Mouse (Mus musculus) neural tube, embryonic 11.5 days (tissue): ENCODE results near the gene Dync1li2. TPM values are rescaled to one million over a fixed set of nuclear protein-coding genes. Genes with fewer than 3 reads are reported as not detected.
A peak's percentile ranks its signal among the peaks of the same experiment; 100 is the strongest.

Source experiments
- ATAC-seq: fragments of 200-750 bp; cut with Nextera tagmentation; 2 replicates; pipeline ENCODE4 v1.8.0; 2017; ENCODE audit warnings: moderate number of reproducible peaks, mild to moderate bottlenecking, moderate TSS enrichment, moderate library complexity; ENCODE audit not compliant: insufficient read depth, low FRiP score, low TSS enrichment
- DNase-seq: peaks from one replicate; pipeline ENCODE4 v3.0.0-alpha.2; 2015; ENCODE audit warnings: low spot score
- H3K27ac ChIP-seq: fragments of 300-500 bp; sonication (generic); 2 replicates; pipeline ENCODE4 v1.5.1; 2014; ENCODE audit warnings: low read depth, mild to moderate bottlenecking, low read length
- H3K27me3 ChIP-seq: fragments of 300-500 bp; sonication (generic); 2 replicates; pipeline ENCODE4 v1.6.1; 2014; ENCODE audit warnings: mild to moderate bottlenecking, low read length, mixed read lengths; ENCODE audit not compliant: control insufficient read depth, insufficient read depth
- H3K36me3 ChIP-seq: fragments of 300-500 bp; sonication (generic); 2 replicates; pipeline ENCODE4 v1.6.1; 2014; ENCODE audit warnings: mild to moderate bottlenecking, low read length, moderate library complexity, mixed read lengths; ENCODE audit not compliant: control insufficient read depth, insufficient read depth
- H3K4me1 ChIP-seq: fragments of 300-500 bp; sonication (generic); 2 replicates; pipeline ENCODE4 v1.6.1; 2014; ENCODE audit warnings: low read length, mixed read lengths; ENCODE audit not compliant: control insufficient read depth, insufficient read depth
- H3K4me2 ChIP-seq: fragments of 300-500 bp; sonication (generic); 2 replicates; pipeline ENCODE4 v1.6.1; 2014; ENCODE audit warnings: low read depth, mild to moderate bottlenecking, moderate library complexity
- H3K4me3 ChIP-seq: fragments of 300-500 bp; sonication (generic); 2 replicates; pipeline ENCODE4 v1.5.1; 2014; ENCODE audit warnings: low read depth, low read length
- H3K9ac ChIP-seq: fragments of 300-500 bp; sonication (generic); 2 replicates; pipeline ENCODE4 v1.6.1; 2014; ENCODE audit warnings: mild to moderate bottlenecking, low read length
- H3K9me3 ChIP-seq: fragments of 300-500 bp; sonication (generic); 2 replicates; pipeline ENCODE4 v1.6.1; 2016; ENCODE audit warnings: low read length; ENCODE audit not compliant: control insufficient read depth
- WGBS: fragments of 180-500 bp; shearing (Covaris S2); extraction: QIAGEN DNeasy Blood & Tissue Kit; methylation state at CpG from one replicate; pipeline ENCODE4 v1.1.7; 2014; 5-methylcytosine and 5-hydroxymethylcytosine counted together
- polyA plus RNA-seq: library from polyadenylated mRNA; unstranded; fragments of >200 nt; fragmentation: Nextera tagmentation; extraction: Ambion mirVana; gene quantifications from 2 replicates; pipeline ENCODE4 v1.2.1, GENCODE M21; 2014

The Dync1li2 gene
- polyA plus RNA-seq, 1 experiment from 2014 or later = 82.2 TPM

DNA sequence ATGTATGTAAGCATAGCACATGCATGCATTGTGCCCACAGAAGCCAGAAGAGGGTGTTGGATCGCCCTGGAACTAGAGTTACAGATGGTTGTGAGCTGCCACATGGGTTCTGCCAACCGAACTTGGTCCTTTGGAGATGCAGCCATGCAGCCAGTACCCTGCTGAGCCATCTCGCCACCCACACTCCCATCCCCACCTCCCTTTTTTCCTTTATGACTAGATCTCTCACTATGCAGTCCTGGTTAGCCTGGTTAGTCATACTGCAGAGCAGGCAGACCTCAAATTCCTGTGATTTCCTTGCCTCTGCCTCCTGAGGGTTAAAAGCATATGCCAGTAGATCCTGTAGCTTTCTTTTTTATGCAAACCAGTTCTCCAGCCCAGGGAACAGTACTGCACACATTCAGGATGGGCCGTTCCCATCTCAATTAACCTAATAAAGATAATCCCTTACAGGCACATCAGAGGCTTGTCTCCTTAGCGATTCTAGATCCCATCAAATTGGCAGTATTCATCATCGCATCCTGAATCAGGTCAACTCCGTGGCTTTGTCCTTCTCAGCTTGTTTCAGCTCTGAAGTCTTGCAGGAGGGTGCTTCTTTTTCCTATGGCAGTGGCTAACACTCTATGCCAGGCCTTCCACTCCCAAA, 32.1 kb downstream of the Dync1li2 start:
- Histone ChIP-seq H3K9me3 (no peaks in the 10 kb centered on the region), H3K27ac (no peak overlapping the region), H3K9ac (no peak overlapping the region), H3K4me1 (no peaks in the 10 kb centered on the region), H3K4me2 (no peak overlapping the region), H3K4me3 (no peak overlapping the region), H3K36me3 (no peaks in the 10 kb centered on the region), H3K27me3 (no peaks in the 10 kb centered on the region)
- WGBS = 55% methylated on average over 7 of the region's 7 CpGs
- DNase-seq (no peak), ATAC-seq (no peak)

DNA sequence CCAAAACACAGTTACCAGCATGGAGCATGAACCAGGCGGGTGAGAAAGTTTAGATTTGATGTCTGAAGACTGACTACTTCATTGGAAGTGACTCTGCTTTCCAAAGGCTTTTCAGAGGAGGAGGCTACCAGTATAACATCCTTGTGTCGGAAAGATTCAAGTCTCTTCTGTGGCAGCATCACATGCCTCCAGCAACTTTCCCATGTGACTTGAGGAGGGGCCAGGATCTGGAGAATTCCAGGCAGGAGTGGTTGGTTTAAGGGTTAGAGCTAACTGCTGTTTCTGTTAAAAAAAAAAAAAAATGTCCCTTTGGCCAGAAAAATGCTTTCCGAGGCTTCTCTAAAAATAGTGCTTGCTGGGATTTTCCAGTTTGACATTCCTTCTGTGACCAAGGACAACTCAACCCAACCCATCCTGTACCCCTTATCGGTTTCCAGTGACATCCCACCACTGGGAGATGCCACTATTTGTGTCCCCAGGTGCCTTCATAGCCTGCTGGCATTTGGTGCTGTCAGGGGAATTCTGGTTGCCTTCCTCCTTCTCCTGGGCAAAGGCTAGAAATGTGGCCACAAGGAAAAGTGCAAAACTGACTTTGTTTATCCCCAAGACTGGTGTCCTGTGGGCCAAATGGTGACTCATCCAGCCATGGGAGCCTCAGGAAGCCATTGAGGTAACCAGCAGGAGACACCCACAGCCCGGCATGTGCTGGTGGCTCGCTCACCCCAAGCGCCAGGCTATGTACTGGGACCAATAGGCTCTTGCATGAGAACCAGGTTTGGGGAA, 34.3 kb downstream of the Dync1li2 start:
- no peak for DNase-seq

DNA sequence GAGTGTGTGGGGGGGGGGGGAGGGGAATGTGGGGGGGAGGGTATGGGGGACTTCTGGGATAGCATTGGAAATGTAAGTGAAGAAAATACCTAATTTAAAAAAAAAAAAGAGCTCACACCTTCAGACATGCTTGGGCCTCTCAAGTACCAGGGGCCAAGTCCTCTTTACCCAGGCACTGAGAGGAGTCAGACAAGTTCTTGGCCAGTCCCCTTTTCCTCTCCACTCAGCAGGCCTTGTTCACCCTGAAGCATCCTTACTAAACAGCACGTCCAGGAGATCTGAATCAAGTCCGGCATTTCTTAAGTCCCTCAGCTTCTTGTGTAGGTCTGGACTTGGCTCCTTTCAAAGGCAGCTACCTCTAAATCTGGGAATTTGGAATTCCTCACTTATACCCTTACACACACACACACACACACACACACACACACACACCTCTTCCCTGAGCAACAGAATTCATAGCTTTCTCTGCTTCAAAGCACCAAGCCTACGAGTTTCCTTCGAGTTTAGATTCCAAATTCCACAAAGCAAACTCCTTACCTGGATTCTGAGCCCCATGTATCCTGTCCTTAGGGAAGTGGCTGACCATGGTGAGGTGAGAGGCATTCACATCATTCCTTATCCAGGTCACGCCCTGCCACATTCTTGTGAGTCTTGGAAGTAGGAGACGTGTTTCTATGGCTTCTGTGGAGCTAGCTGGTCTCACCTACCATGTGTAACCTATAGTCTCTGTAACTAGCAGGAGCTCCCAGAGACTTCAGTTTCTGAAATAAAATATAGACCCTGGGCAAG, 36.3 kb downstream of the Dync1li2 start:
- H3K9me3 ChIP-seq = no peaks in the 10 kb centered on the region
- H3K36me3 ChIP-seq = no peaks in the 10 kb centered on the region
- no peak overlapping the region for H3K4me3 ChIP-seq
- no peak overlapping the region for H3K4me2 ChIP-seq
- 85% methylated on average over 6 of the region's 6 CpGs for WGBS
- no peak overlapping the region for H3K9ac ChIP-seq
- ATAC-seq (no peak), DNase-seq (no peak)
- no peaks in the 10 kb centered on the region for H3K27me3 ChIP-seq
- H3K4me1 ChIP-seq = no peaks in the 10 kb centered on the region
- H3K27ac ChIP-seq = no peak overlapping the region

More for the DNA sequence above, 34.3 kb downstream of the Dync1li2 start:
- no peak overlapping the region for H3K27ac ChIP-seq
- WGBS = 85% methylated on average over 7 of the region's 7 CpGs
- no peaks in the 10 kb centered on the region for H3K27me3 ChIP-seq
- H3K9me3 ChIP-seq = no peaks in the 10 kb centered on the region
- no peak overlapping the region for H3K4me2 ChIP-seq
- H3K4me3 ChIP-seq = no peak overlapping the region
- no peaks in the 10 kb centered on the region for H3K4me1 ChIP-seq
- no peaks in the 10 kb centered on the region for H3K36me3 ChIP-seq
- H3K9ac ChIP-seq = no peak overlapping the region
- no peak for ATAC-seq

DNA sequence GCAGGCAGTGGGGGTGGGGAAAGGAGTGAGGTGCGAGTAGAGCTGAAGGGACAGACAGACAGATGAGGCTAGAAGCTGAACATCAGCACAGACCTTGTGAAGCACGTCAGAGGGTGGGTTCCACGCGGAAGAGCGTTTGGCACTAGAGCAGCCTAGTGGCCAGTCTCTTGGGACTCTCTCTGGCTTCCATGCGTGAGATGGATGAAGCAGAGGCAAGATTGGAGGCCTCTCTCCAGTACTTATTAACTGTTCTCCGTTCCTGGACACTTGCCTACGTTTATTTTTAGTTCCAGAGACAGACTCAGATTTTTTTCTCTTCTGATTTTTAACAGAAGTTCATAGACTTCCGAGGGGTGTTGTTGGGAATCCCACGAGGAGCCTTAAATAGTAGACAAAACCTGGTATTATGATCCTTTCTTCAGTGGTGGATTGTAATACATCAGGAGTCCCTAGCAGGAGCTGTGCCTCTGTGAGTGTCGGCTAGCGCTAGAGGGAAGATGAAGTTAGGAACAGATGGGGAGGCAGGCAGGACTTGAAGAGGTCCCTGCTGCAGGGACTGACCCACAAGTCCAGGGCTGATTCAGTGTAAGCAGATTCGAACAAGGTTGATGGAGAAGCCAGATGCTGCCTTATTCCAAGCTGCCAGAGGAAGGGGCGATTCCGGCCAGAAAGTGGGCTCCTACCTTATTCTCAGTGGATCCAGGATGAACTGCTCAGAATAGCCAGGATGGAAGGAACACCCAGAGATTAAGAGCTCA, 37.2 kb downstream of the Dync1li2 start:
- no peaks in the 10 kb centered on the region for H3K36me3 ChIP-seq
- H3K9me3 ChIP-seq = no peaks in the 10 kb centered on the region
- WGBS = 69% methylated on average over 15 of the region's 15 CpGs
- no peaks in the 10 kb centered on the region for H3K27me3 ChIP-seq
- no peaks in the 10 kb centered on the region for H3K4me1 ChIP-seq
- no peak overlapping the region for H3K9ac ChIP-seq
- H3K27ac ChIP-seq = no peak overlapping the region
- no peak overlapping the region for H3K4me2 ChIP-seq
- no peak overlapping the region for H3K4me3 ChIP-seq
- DNase-seq = no peak
- no peak for ATAC-seq

DNA sequence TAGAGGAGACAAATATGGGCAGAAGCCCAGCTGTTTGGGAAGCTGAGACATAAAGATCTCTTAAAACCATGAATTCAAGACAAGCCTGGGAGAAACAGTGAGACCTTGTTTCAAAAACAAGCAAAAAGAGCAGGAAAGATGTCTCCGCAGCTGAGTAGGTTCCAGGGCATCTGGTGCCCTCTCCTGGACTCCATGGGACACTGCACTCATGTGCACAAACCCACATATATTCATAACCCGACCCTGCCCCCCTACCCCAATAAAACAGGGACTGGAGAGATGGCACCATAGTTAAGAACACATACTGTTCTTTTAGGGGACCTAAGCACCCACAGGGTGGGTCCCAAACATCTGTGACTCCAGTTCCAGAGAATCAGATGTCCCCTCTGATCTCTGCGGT, 39.3 kb downstream of the Dync1li2 start:
- Histone ChIP-seq H3K9ac (no peak overlapping the region), H3K4me1 (no peaks in the 10 kb centered on the region), H3K9me3 (no peaks in the 10 kb centered on the region), H3K4me2 (no peak overlapping the region), H3K4me3 (no peak overlapping the region), H3K27ac (no peak overlapping the region), H3K27me3 (no peaks in the 10 kb centered on the region), H3K36me3 (no peaks in the 10 kb centered on the region)
- no peak for DNase-seq
- WGBS = 78% methylated on average over 3 of the region's 3 CpGs
- ATAC-seq = no peak

DNA sequence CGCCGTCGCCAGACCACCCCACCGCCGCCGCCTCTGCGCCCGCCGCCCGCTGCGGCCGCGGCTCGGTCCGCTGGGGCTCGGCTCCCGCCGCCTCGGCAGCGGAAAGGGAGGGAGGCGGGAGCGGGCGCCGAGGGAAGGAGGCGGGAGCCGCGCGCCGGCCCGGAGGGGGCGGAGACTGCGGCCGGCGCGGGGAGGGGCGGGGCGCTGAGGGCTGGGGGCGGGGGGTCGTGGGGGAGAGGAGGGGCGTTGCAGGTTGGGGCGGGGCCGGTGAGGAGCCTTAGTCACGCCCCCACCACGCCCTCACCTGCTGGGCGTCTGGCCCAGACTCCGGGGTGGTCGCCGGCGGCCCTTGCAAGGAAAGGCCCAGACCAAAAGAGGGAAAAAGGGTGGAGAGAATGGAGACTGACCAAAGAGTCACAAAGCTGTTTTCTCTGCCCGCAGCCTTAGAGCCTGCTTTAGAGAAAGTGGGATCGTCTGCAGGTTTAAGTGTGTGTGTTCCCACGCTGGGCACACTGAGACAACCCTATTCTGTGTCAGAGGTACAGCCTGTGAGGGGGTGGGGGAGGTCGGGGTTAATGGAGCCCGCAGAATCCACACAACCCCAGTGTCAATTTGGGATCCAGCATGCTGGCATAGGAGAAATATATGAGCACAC, 47.0 kb downstream of the Dync1li2 start, which contains the start of gene Cmtm4:
Cmtm4 (minus strand) TSS at position 105 of the 655 bp plus-strand sequence.
- H3K27me3 ChIP-seq = no peaks in the 10 kb centered on the region
- H3K4me2 ChIP-seq = peak within 1 kb of the TSS; percentile 97
- peaks cover 7% of the 10 kb centered on the region; the same call in 1 of the 2 replicates for H3K4me1 ChIP-seq
- H3K9ac ChIP-seq = peak within 1 kb of the TSS; percentile 82
- no peaks in the 10 kb centered on the region for H3K9me3 ChIP-seq
- peak; percentile 80 for DNase-seq
- peak within 1 kb of the TSS; percentile 44 for H3K27ac ChIP-seq
- no peaks in the 10 kb centered on the region for H3K36me3 ChIP-seq
- H3K4me3 ChIP-seq = peak within 1 kb of the TSS; percentile 78
- peak; percentile 72 for ATAC-seq
- 5% methylated on average over 14 of the region's 54 CpGs for WGBS

DNA sequence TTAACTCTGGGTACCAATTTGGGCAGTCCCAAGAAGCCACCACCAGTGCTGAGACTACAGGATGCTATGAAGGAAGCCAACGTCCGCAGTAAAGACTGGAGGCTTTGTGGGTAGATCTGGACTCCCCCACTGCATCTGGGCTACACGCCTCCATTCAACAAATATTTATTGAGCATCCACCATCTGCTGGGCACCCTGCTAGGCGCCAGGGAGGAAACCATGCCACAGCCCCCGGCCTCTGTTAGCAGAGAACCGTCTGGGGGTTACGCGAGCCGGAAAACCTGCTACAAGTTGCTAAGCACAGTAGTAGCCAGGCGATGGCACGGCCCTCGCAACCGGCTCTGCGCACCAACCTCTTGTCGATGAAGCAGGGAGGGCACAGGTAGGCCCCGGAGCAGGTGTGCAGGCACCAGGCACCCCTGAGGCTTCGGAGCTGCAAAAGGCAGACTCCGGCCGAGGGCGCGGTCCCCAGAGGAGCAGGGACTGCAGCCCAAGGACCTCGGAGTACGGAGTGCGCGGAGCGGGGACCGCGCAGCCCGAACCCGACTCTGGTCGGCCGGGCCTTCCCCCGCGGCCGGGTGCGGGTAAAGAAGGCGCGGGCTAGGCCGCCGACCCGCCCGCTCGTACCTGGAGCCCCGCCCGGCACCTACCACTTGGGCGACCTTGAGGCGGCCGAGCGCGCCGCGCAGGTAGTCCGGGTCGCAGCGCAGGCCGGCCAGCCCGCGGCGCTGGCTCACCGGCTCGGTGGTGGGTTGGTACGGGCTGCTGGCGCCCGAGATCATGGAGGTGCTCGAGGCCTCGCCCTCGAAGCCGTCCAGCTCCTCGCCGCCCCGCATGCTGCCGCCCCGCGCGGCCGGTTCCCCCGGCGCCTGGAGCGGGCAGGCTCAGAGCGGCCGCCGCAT, 47.8 kb downstream of the Dync1li2 start:
- Histone ChIP-seq H3K9me3 (no peaks in the 10 kb centered on the region), H3K4me2 (peak overlapping the region; percentile 97), H3K27ac (peak overlapping the region; percentile 44), H3K36me3 (no peaks in the 10 kb centered on the region), H3K27me3 (no peaks in the 10 kb centered on the region), H3K4me3 (peak overlapping the region; percentile 78), H3K4me1 (peaks cover 7% of the 10 kb centered on the region; the same call in 1 of the 2 replicates), H3K9ac (peak overlapping the region; percentile 82)
- ATAC-seq (peak; percentile 75), DNase-seq (peak; percentile 60)
- WGBS = 1% methylated on average over 59 of the region's 82 CpGs
